Mouse (Mus musculus) lung, embryonic 15.5 days (tissue): ENCODE measurements at regions not wholly inside any gene's neighbourhood (a gene's known extent, or its start where the extent isn't known, plus 50 kb on each side); places are given as distances from the start of the nearest gene placed in this dataset.

Experiments
- ATAC-seq: fragments of 200-750 bp; cut with Nextera tagmentation; 2 replicates; pipeline ENCODE4 v1.8.0; 2017; ENCODE audit warnings: moderate number of reproducible peaks, borderline replicate concordance; ENCODE audit not compliant: low FRiP score, low TSS enrichment; ENCODE audit errors: extremely low read depth
- H3K27ac ChIP-seq: fragments of 300-500 bp; sonication (generic); 2 replicates; pipeline ENCODE4 v1.5.1; 2015; ENCODE audit warnings: moderate library complexity, mild to moderate bottlenecking, inconsistent platforms
- H3K27me3 ChIP-seq: fragments of 300-500 bp; sonication (generic); 2 replicates; pipeline ENCODE4 v1.6.1; 2015; ENCODE audit warnings: inconsistent platforms
- H3K36me3 ChIP-seq: fragments of 300-500 bp; sonication (generic); 2 replicates; pipeline ENCODE4 v1.6.1; 2015; ENCODE audit warnings: inconsistent platforms
- H3K4me1 ChIP-seq: fragments of 300-500 bp; sonication (generic); 2 replicates; pipeline ENCODE4 v1.6.1; 2015; ENCODE audit warnings: inconsistent platforms
- H3K4me2 ChIP-seq: fragments of 300-500 bp; sonication (generic); 2 replicates; pipeline ENCODE4 v1.6.1; 2015; ENCODE audit warnings: inconsistent platforms, mild to moderate bottlenecking, moderate library complexity
- H3K4me3 ChIP-seq: fragments of 300-500 bp; sonication (generic); 2 replicates; pipeline ENCODE4 v1.5.1; 2015; ENCODE audit warnings: mild to moderate bottlenecking, inconsistent platforms
- H3K9ac ChIP-seq: fragments of 300-500 bp; sonication (generic); 2 replicates; pipeline ENCODE4 v1.6.1; 2015; ENCODE audit warnings: inconsistent platforms
- H3K9me3 ChIP-seq: fragments of 300-500 bp; sonication (generic); 2 replicates; pipeline ENCODE4 v1.6.1; 2016; ENCODE audit warnings: inconsistent platforms
- WGBS: fragments of 180-500 bp; shearing (Covaris S2); methylation state at CpG from one replicate; pipeline ENCODE4 v1.1.7; 2015; 5-methylcytosine and 5-hydroxymethylcytosine counted together

- no peak overlapping the region for H3K4me2 ChIP-seq
- H3K36me3 ChIP-seq = no peaks in the 10 kb centered on the region
- H3K27ac ChIP-seq = no peak overlapping the region
- peaks cover 22% of the 10 kb centered on the region for H3K4me1 ChIP-seq
- no peaks in the 10 kb centered on the region for H3K9me3 ChIP-seq
- no peak overlapping the region for H3K9ac ChIP-seq
- ATAC-seq = no peak
- no peaks in the 10 kb centered on the region for H3K27me3 ChIP-seq
- WGBS = 65% methylated on average over 7 of the region's 7 CpGs
- H3K4me3 ChIP-seq = no peak overlapping the region
Measured at GRCm38 (mm10) chr10:21688513-21688912, 95.6 kb downstream of the 1700020N01Rik start.

DNA sequence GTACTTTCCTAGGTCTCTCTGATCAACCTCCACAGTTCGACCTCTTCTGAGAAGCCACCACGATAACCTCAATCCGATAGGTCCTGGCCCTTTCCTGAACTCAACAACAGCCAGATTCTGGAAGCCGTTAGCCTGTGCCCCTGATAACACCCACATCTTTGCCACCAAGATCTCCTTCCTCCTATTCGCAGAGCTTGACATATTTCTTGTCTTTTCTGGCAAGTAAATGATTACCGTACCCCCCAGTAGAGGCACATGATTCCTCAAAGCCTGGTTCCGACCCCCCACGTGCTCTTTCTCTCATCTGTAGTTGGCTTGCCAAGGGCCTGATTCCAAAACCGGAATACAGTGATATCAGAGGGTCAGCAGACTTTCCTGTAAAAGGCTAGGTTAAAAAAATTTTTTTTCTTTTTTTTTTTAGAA lies 96.9 kb downstream of the 1700020N01Rik start:
- no peak for ATAC-seq
- 66% methylated on average over 9 of the region's 9 CpGs for WGBS

GRCm38 (mm10) chr10:21695185-21695584 lies 102.2 kb downstream of the 1700020N01Rik start:
- Histone ChIP-seq H3K4me3 (no peak overlapping the region), H3K36me3 (no peaks in the 10 kb centered on the region), H3K4me2 (no peak overlapping the region), H3K27ac (peak overlapping the region; percentile 70), H3K4me1 (peaks cover 11% of the 10 kb centered on the region; the same call in 1 of the 2 replicates), H3K27me3 (no peaks in the 10 kb centered on the region), H3K9ac (no peak overlapping the region), H3K9me3 (no peaks in the 10 kb centered on the region)
- 16% methylated on average over 5 of the region's 5 CpGs for WGBS
- peak; percentile 84; the same call in 1 of the 2 replicates for ATAC-seq

More for the DNA sequence above, 96.9 kb downstream of the 1700020N01Rik start:
- Histone ChIP-seq H3K4me1 (peaks cover 21% of the 10 kb centered on the region), H3K27me3 (no peaks in the 10 kb centered on the region), H3K9ac (no peak overlapping the region), H3K4me2 (no peak overlapping the region), H3K36me3 (no peaks in the 10 kb centered on the region), H3K27ac (no peak overlapping the region), H3K9me3 (no peaks in the 10 kb centered on the region), H3K4me3 (no peak overlapping the region)

- Histone ChIP-seq H3K4me3 (no peak overlapping the region), H3K36me3 (no peaks in the 10 kb centered on the region), H3K27me3 (no peaks in the 10 kb centered on the region), H3K9me3 (no peaks in the 10 kb centered on the region), H3K27ac (no peak overlapping the region), H3K9ac (no peak overlapping the region), H3K4me1 (peaks cover 8% of the 10 kb centered on the region; the same call in 1 of the 2 replicates), H3K4me2 (no peak overlapping the region)
- ATAC-seq = no peak
- 80% methylated on average over 5 of the region's 5 CpGs for WGBS
Measured at GRCm38 (mm10) chr10:21696671-21697070, 103.7 kb downstream of the 1700020N01Rik start.

DNA sequence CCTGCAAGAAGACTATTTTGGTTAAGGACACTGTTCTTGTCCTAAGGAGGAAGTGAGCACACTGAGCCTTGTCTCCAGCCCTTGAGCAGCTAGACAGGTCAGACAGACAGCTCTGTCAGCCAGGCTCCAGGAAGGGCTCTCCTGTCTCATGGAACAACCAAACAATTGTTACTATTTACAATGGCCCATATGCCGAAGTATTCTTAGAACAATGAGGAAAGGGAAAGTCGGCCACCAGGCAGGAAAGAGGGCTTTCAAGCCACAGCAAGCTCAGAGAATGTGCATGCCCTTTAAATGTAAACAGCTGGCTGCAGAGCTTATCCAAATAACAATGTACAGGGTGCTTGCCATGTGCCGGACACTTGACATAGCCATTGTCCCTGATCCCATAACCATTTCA lies 108.6 kb downstream of the 1700020N01Rik start:
- no peaks in the 10 kb centered on the region for H3K36me3 ChIP-seq
- H3K4me2 ChIP-seq = no peak overlapping the region
- H3K27ac ChIP-seq = no peak overlapping the region
- no peaks in the 10 kb centered on the region for H3K27me3 ChIP-seq
- H3K9me3 ChIP-seq = no peaks in the 10 kb centered on the region
- no peak overlapping the region for H3K9ac ChIP-seq
- H3K4me1 ChIP-seq = no peaks in the 10 kb centered on the region
- no peak overlapping the region for H3K4me3 ChIP-seq
- WGBS = 29% methylated on average over 3 of the region's 3 CpGs
- peak; percentile 46; the same call in 1 of the 2 replicates for ATAC-seq

- H3K4me3 ChIP-seq = no peak overlapping the region
- H3K27me3 ChIP-seq = no peaks in the 10 kb centered on the region
- no peak overlapping the region for H3K4me2 ChIP-seq
- H3K27ac ChIP-seq = no peak overlapping the region
- no peaks in the 10 kb centered on the region for H3K9me3 ChIP-seq
- no peak overlapping the region for H3K9ac ChIP-seq
- 55% methylated on average over 1 of the region's 1 CpGs for WGBS
- H3K36me3 ChIP-seq = no peaks in the 10 kb centered on the region
- ATAC-seq = no peak
- no peaks in the 10 kb centered on the region for H3K4me1 ChIP-seq
Measured at GRCm38 (mm10) chr10:21702134-21702533, 109.2 kb downstream of the 1700020N01Rik start.

DNA sequence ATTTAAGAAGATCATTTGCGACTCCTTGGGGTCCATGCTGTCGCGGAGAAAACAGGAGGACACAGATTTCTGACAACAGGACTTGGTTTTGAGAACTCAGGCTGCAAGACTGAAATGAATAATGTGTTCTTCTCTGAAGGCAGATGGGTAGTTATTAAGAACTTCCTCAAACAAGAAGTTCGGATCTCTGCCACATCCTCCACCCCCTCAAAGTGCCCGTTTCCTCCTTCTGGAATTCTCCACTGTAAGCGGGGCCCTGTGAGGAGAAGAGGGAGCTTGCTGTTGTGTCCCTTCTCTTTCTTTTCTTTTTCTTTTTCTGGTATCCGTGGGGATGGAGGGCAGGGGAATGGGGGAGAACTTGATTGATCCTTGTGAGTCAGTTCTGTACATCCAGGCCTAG lies 118.9 kb downstream of the 1700020N01Rik start:
- 61% methylated on average over 7 of the region's 7 CpGs for whole genome bisulfite sequencing
- no peak overlapping the region for H3K27ac ChIP-seq
- no peak overlapping the region for H3K4me2 ChIP-seq
- no peaks in the 10 kb centered on the region for H3K4me1 ChIP-seq
- no peaks in the 10 kb centered on the region for H3K36me3 ChIP-seq
- H3K4me3 ChIP-seq = no peak overlapping the region
- H3K27me3 ChIP-seq = no peaks in the 10 kb centered on the region
- no peaks in the 10 kb centered on the region for H3K9me3 ChIP-seq
- no peak for ATAC-seq
- no peak overlapping the region for H3K9ac ChIP-seq

DNA sequence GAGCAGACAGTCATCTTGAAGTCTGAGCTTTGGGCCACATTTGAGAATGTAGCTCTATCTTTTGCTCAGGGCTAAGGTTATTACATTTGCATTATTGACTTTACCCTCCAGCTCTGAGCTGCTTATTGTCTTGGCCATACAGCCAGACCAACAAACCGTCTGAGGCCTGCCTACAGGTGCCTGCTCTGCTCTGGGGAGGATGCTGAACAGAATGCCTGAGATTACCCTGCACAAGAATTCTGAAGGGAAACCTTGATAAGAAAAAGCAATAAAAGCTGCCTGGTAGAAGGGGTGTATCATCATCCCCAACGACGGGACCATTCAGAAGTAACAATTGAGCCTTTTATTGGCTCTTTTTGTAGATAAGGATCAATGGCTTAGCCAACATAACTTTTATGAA lies 119.9 kb downstream of the 1700020N01Rik start:
- no peak overlapping the region for H3K27ac ChIP-seq
- no peaks in the 10 kb centered on the region for H3K4me1 ChIP-seq
- H3K4me3 ChIP-seq = no peak overlapping the region
- H3K9me3 ChIP-seq = no peaks in the 10 kb centered on the region
- no peak overlapping the region for H3K4me2 ChIP-seq
- ATAC-seq = no peak
- no peaks in the 10 kb centered on the region for H3K27me3 ChIP-seq
- no peaks in the 10 kb centered on the region for H3K36me3 ChIP-seq
- no peak overlapping the region for H3K9ac ChIP-seq
- 73% methylated on average over 3 of the region's 3 CpGs for WGBS

DNA sequence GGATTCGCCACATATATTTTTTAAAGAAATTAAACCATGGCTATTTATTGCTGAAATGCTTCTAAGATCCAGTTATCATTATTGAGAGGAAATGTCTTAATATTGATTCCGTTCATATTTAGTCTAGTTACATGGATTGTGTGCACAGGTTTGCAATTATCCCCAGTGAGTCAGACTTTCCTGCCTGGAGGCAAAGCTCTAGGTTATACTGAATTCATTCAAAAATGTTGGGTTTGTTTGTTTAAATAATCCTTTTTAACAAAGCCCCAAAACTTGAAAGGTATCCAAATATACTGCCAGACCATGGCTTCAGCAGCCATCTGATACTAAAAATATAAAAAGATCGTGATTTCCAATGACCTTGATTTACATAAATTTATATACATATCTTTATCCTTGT lies 122.5 kb downstream of the 1700020N01Rik start:
- Histone ChIP-seq H3K27ac (no peak overlapping the region), H3K27me3 (no peaks in the 10 kb centered on the region), H3K36me3 (no peaks in the 10 kb centered on the region), H3K4me2 (no peak overlapping the region), H3K9ac (no peak overlapping the region), H3K4me3 (no peak overlapping the region), H3K4me1 (no peaks in the 10 kb centered on the region), H3K9me3 (no peaks in the 10 kb centered on the region)
- no peak for ATAC-seq
- 85% methylated on average over 3 of the region's 3 CpGs for WGBS

DNA sequence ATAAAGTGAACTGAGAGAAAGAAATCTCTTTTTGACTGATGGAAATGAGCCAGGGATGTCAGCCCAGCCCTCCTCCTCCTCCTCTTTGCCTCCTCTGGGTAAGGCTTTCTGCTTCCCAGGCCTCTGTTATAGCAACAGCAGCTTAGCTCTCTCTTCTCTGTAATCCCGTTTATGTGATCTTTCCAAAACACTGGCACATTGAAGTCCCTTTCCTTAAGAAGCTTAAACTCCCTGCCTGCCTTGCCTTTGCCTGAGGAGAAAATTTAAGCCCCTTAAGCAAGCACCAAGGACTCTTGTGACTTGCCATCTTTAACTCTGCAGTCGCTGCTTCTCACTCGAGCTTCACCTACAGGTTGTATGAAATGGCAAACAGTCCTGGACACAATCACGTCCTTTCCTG lies 125.2 kb downstream of the 1700020N01Rik start:
- Histone ChIP-seq H3K9ac (no peak overlapping the region), H3K4me3 (no peak overlapping the region), H3K27ac (no peak overlapping the region), H3K4me2 (no peak overlapping the region), H3K27me3 (no peaks in the 10 kb centered on the region), H3K9me3 (no peaks in the 10 kb centered on the region), H3K4me1 (no peaks in the 10 kb centered on the region), H3K36me3 (no peaks in the 10 kb centered on the region)
- ATAC-seq = no peak
- 48% methylated on average over 4 of the region's 4 CpGs for WGBS

- no peak overlapping the region for H3K4me3 ChIP-seq
- no peaks in the 10 kb centered on the region for H3K9me3 ChIP-seq
- no peak for ATAC-seq
- H3K27ac ChIP-seq = no peak overlapping the region
- no peaks in the 10 kb centered on the region for H3K4me1 ChIP-seq
- no peak overlapping the region for H3K9ac ChIP-seq
- no peak overlapping the region for H3K4me2 ChIP-seq
- 89% methylated on average over 3 of the region's 3 CpGs for WGBS
- H3K27me3 ChIP-seq = no peaks in the 10 kb centered on the region
- no peaks in the 10 kb centered on the region for H3K36me3 ChIP-seq
Measured at GRCm38 (mm10) chr10:21724351-21724750, 131.4 kb downstream of the 1700020N01Rik start.

GRCm38 (mm10) chr10:21724999-21725398 lies 132.1 kb downstream of the 1700020N01Rik start:
- Histone ChIP-seq H3K36me3 (no peaks in the 10 kb centered on the region), H3K4me3 (no peak overlapping the region), H3K27me3 (no peaks in the 10 kb centered on the region), H3K9me3 (no peaks in the 10 kb centered on the region), H3K27ac (no peak overlapping the region), H3K9ac (no peak overlapping the region), H3K4me1 (no peaks in the 10 kb centered on the region), H3K4me2 (no peak overlapping the region)
- ATAC-seq = no peak
- 87% methylated on average over 3 of the region's 3 CpGs for WGBS

- Histone ChIP-seq H3K27me3 (no peaks in the 10 kb centered on the region), H3K9ac (no peak overlapping the region), H3K4me1 (no peaks in the 10 kb centered on the region), H3K4me2 (no peak overlapping the region), H3K36me3 (no peaks in the 10 kb centered on the region), H3K27ac (no peak overlapping the region), H3K9me3 (no peaks in the 10 kb centered on the region), H3K4me3 (no peak overlapping the region)
- no peak for ATAC-seq
- 63% methylated on average over 5 of the region's 5 CpGs for WGBS
Measured at GRCm38 (mm10) chr10:21740256-21740655, 141.7 kb upstream of the Sgk1 start.
